28 mouse cellular contexts compared by ENCODE assay signal in the genomic region with DNA sequence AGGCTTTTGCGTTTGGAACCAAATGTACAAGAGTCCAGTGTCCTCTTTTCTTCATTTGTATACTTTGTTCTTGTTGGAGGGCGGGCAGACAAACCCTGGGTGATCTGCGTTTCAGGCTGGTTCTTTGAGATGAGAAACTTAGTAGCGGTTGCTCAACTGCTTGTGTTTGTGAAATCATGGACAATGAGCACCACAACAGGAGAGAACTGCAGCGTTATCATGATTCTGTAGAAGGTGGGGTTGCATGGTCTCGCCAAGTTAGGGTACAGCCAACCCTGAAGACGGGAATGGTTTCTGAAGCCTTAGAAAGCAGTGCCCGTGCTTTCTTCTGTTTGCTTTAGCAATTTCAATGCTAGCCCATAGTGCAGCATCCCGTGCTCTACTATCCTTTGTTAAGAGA. TPM values are rescaled to one million over a fixed set of nuclear protein-coding genes. Genes with fewer than 3 reads are reported as not detected.
DNase-seq lines count a peak whose midpoint lies in the region; ATAC-seq lines count a peak whose summit lies in the region.
"Had no signal": no experiment of that assay in that cellular context is flagged by ENCODE, and none has a peak within 500 bp of the region (broad histone marks: within the 10 kb centered on the region; RNA-seq: fewer than 3 reads in every experiment).

No protein-coding gene starts in this region.

- no peak overlapping the region for H3K4me2 ChIP-seq in forebrain, embryonic 13.5 days
- H3K4me2 ChIP-seq in liver, embryonic 12.5 days = no peak overlapping the region
- no peak overlapping the region for H3K4me2 ChIP-seq in forebrain, embryonic 15.5 days (replicated peaks)
- H3K4me2 ChIP-seq: kidney, embryonic 15.5 days; limb, embryonic 15.5 days; lung, embryonic 14.5 days; midbrain, embryonic 15.5 days had no signal

- no peaks in the 10 kb centered on the region for H3K27me3 ChIP-seq in forebrain, embryonic 13.5 days
- H3K27me3 ChIP-seq in forebrain, embryonic 10.5 days (ENCODE audit: poor library complexity, severe bottlenecking) = no peaks in the 10 kb centered on the region
- no peaks in the 10 kb centered on the region for H3K27me3 ChIP-seq in liver, embryonic 12.5 days (replicated peaks)
- no peaks in the 10 kb centered on the region for H3K27me3 ChIP-seq in forebrain, embryonic 15.5 days
- H3K27me3 ChIP-seq: kidney, embryonic 15.5 days; limb, embryonic 15.5 days; midbrain, embryonic 15.5 days had no signal

- no peak overlapping the region for H3K4me3 ChIP-seq in forebrain, embryonic 13.5 days
- no peak overlapping the region for H3K4me3 ChIP-seq in forebrain, embryonic 10.5 days
- no peak overlapping the region for H3K4me3 ChIP-seq in liver, embryonic 12.5 days
- no peak overlapping the region for H3K4me3 ChIP-seq in forebrain, embryonic 15.5 days
- H3K4me3 ChIP-seq: kidney, embryonic 15.5 days; limb, embryonic 15.5 days; midbrain, embryonic 15.5 days; myocyte had no signal

- ATAC-seq in forebrain, embryonic 13.5 days = no peak
- no peak for ATAC-seq in liver, embryonic 12.5 days
- no peak for ATAC-seq in forebrain, embryonic 15.5 days (replicated peaks)
- peak; percentile 32 for ATAC-seq in megakaryocyte progenitor cell, adult 5-6 weeks (replicated peaks; ENCODE audit: poor library complexity)
- ATAC-seq: CD4-positive, CD25-positive, alpha-beta regulatory T cell, adult 4 months; midbrain, embryonic 15.5 days had no signal

- peaks cover 12% of the 10 kb centered on the region for H3K36me3 ChIP-seq in forebrain, embryonic 13.5 days (ENCODE audit: poor library complexity, severe bottlenecking)
- peaks cover 41% of the 10 kb centered on the region for H3K36me3 ChIP-seq in forebrain, embryonic 10.5 days (replicated peaks)
- H3K36me3 ChIP-seq in liver, embryonic 12.5 days = peaks cover 82% of the 10 kb centered on the region
- H3K36me3 ChIP-seq in forebrain, embryonic 15.5 days = no peaks in the 10 kb centered on the region
- H3K36me3 ChIP-seq: kidney, embryonic 15.5 days; limb, embryonic 15.5 days; midbrain, embryonic 15.5 days had no signal

- H3K9ac ChIP-seq in forebrain, embryonic 13.5 days = no peak overlapping the region
- no peak overlapping the region for H3K9ac ChIP-seq in liver, embryonic 12.5 days
- no peak overlapping the region for H3K9ac ChIP-seq in forebrain, embryonic 15.5 days (replicated peaks)
- H3K9ac ChIP-seq: kidney, embryonic 15.5 days; limb, embryonic 15.5 days; lung, embryonic 14.5 days; midbrain, embryonic 15.5 days had no signal

- no peaks in the 10 kb centered on the region for H3K9me3 ChIP-seq in forebrain, embryonic 13.5 days (replicated peaks)
- H3K9me3 ChIP-seq in forebrain, embryonic 10.5 days = no peaks in the 10 kb centered on the region
- no peaks in the 10 kb centered on the region for H3K9me3 ChIP-seq in liver, embryonic 12.5 days (replicated peaks)
- no peaks in the 10 kb centered on the region for H3K9me3 ChIP-seq in forebrain, embryonic 15.5 days
- H3K9me3 ChIP-seq: kidney, embryonic 15.5 days; limb, embryonic 15.5 days; midbrain, embryonic 15.5 days had no signal

- no peak for DNase-seq in forebrain, embryonic 10.5 days (ENCODE audit: extremely low spot score, low spot score)
- no peak for DNase-seq in liver
- DNase-seq in cerebellum, postnatal 25 days = no peak
- DNase-seq: adrenal gland, postnatal 25 days; cerebellum, adult 9-11 months; gastrocnemius, postnatal 36 days; kidney, adult 11 months; kidney, postnatal 36 days; lung, embryonic 14.5 days; thymus, adult 2 months had no signal

- peak overlapping the region; percentile 10; the same call in 1 of the 2 replicates for H3K27ac ChIP-seq in forebrain, embryonic 13.5 days
- H3K27ac ChIP-seq in forebrain, embryonic 10.5 days = no peak overlapping the region
- H3K27ac ChIP-seq in liver, embryonic 12.5 days = peak overlapping the region; percentile 59
- peak overlapping the region; percentile 22 for H3K27ac ChIP-seq in forebrain, embryonic 15.5 days (replicated peaks)
- H3K27ac ChIP-seq: kidney, embryonic 15.5 days; midbrain, embryonic 15.5 days had no signal

- H3K4me1 ChIP-seq in forebrain, embryonic 13.5 days = peaks cover 88% of the 10 kb centered on the region
- H3K4me1 ChIP-seq in forebrain, embryonic 10.5 days = peaks cover 5% of the 10 kb centered on the region; the same call in 1 of the 2 replicates
- peaks cover 95% of the 10 kb centered on the region for H3K4me1 ChIP-seq in liver, embryonic 12.5 days
- H3K4me1 ChIP-seq in forebrain, embryonic 15.5 days = peaks cover 80% of the 10 kb centered on the region
- H3K4me1 ChIP-seq: kidney, embryonic 15.5 days had no signal

- WGBS in forebrain, embryonic 13.5 days = 72% methylated on average over 9 of the region's 9 CpGs
- WGBS in forebrain, embryonic 10.5 days = 93% methylated on average over 9 of the region's 9 CpGs
- 75% methylated on average over 9 of the region's 9 CpGs for WGBS in liver, embryonic 12.5 days (ENCODE audit: insufficient replicate concordance)
- WGBS in forebrain, embryonic 15.5 days = 63% methylated on average over 9 of the region's 9 CpGs

RNA-seq across cellular contexts. Expression of gene Bcl11a, which starts 43.3 kb away (rescaled TPM):
- 159 and 161 TPM in 2 replicates for polyA plus RNA-seq in forebrain, embryonic 13.5 days (2015; fragmentation: Nextera tagmentation; extraction: Ambion mirVana)
- 37.6 and 44.1 TPM in 2 replicates for polyA plus RNA-seq in forebrain, embryonic 10.5 days (2016; fragmentation: Nextera tagmentation; extraction: Ambion mirVana)
- 53.4 and 53.5 TPM in 2 replicates for polyA plus RNA-seq in liver, embryonic 12.5 days (2016; fragmentation: Nextera tagmentation; extraction: Ambion mirVana)
- polyA plus RNA-seq in forebrain, embryonic 15.5 days (2015; fragmentation: Nextera tagmentation; extraction: Ambion mirVana) = 204 and 215 TPM in 2 replicates
- 42.8 and 70.9 TPM in 2 replicates for total RNA-seq in megakaryocyte progenitor cell, adult 5-6 weeks (2015)
- total RNA-seq in megakaryocyte progenitor cell, adult 5-6 weeks (2017) = 24.3 and 29.1 TPM in 2 replicates
- polyA plus RNA-seq: myocyte had no signal

RNA-seq across cellular contexts. Expression of gene A830031A19Rik, which starts 46.3 kb away (rescaled TPM):
- not detected in 2 replicates for polyA plus RNA-seq in forebrain, embryonic 13.5 days (2015; fragmentation: Nextera tagmentation; extraction: Ambion mirVana)
- not detected in 2 replicates for polyA plus RNA-seq in forebrain, embryonic 10.5 days (2016; fragmentation: Nextera tagmentation; extraction: Ambion mirVana)
- not detected in 2 replicates for polyA plus RNA-seq in liver, embryonic 12.5 days (2016; fragmentation: Nextera tagmentation; extraction: Ambion mirVana)
- 0.26 TPM in 1 of 2 replicates, not detected in the other for polyA plus RNA-seq in forebrain, embryonic 15.5 days (2015; fragmentation: Nextera tagmentation; extraction: Ambion mirVana)
- not detected in 2 replicates for total RNA-seq in megakaryocyte progenitor cell, adult 5-6 weeks (2015)
- not detected in 2 replicates for total RNA-seq in megakaryocyte progenitor cell, adult 5-6 weeks (2017)
- total RNA-seq: adrenal gland, postnatal 25 days; gastrocnemius, adult 18-20 months; gastrocnemius, postnatal 36 days; heart, adult 8-10 months; heart, postnatal 25 days; megakaryocyte-erythroid progenitor cell, adult 5-6 weeks; neutrophil, adult 5-6 weeks had no signal
- polyA plus RNA-seq: CD4-positive, CD25-positive, alpha-beta regulatory T cell, adult 4 months; embryonic facial prominence, embryonic 11.5 days; heart, embryonic 14.5 days; kidney, embryonic 15.5 days; lung, embryonic 14.5 days; myocyte; small intestine, adult 2 months; stomach, embryonic 16.5 days; thymus, adult 2 months had no signal
